Mouse (Mus musculus) kidney, postnatal 0 days (tissue): Measurements from ENCODE around the gene Tagln2. TPM values are rescaled to one million over a fixed set of nuclear protein-coding genes. Genes with fewer than 3 reads are reported as not detected.

Experiments
- ATAC-seq: fragments of 200-750 bp; cut with Nextera tagmentation; replicated peaks from 2 replicates; pipeline ENCODE4 v1.8.0; 2017; ENCODE audit warnings: low read depth, moderate number of reproducible peaks, moderate TSS enrichment, moderate library complexity; ENCODE audit not compliant: low FRiP score
- DNase-seq: peaks from one replicate; pipeline ENCODE4 v3.0.0-alpha.2; 2016; ENCODE audit warnings: low spot score
- H3K27ac ChIP-seq: fragments of 300-500 bp; sonication (generic); 2 replicates; pipeline ENCODE4 v1.5.1; 2014; ENCODE audit warnings: mild to moderate bottlenecking
- H3K27me3 ChIP-seq: fragments of 300-500 bp; sonication (generic); 2 replicates; pipeline ENCODE4 v1.6.1; 2014; ENCODE audit warnings: low read length, mixed read lengths; ENCODE audit not compliant: insufficient read depth
- H3K36me3 ChIP-seq: fragments of 300-500 bp; sonication (generic); 2 replicates; pipeline ENCODE4 v1.6.1; 2014; ENCODE audit warnings: low read length, mixed read lengths; ENCODE audit not compliant: insufficient read depth
- H3K4me1 ChIP-seq: fragments of 300-500 bp; sonication (generic); replicated peaks from 2 replicates; pipeline ENCODE4 v1.6.1; 2014; ENCODE audit warnings: antibody characterized with exemption, low read length, mixed read lengths; ENCODE audit not compliant: insufficient read depth
- H3K4me2 ChIP-seq: fragments of 300-500 bp; sonication (generic); 2 replicates; pipeline ENCODE4 v1.6.1; 2014; ENCODE audit warnings: mild to moderate bottlenecking, low read length, moderate library complexity, mixed read lengths
- H3K4me3 ChIP-seq: fragments of 300-500 bp; sonication (generic); replicated peaks from 2 replicates; pipeline ENCODE4 v1.5.1; 2014; ENCODE audit warnings: low read depth, low read length
- H3K9ac ChIP-seq: fragments of 300-500 bp; sonication (generic); 2 replicates; pipeline ENCODE4 v1.6.1; 2014; ENCODE audit warnings: low read depth, low read length
- H3K9me3 ChIP-seq: fragments of 300-500 bp; sonication (generic); replicated peaks from 2 replicates; pipeline ENCODE4 v1.6.1; 2016; ENCODE audit warnings: low read length, inconsistent platforms, mixed read lengths
- CTCF ChIP-seq: IDR thresholded peaks from 2 replicates; pipeline ENCODE4 v1.5.1; 2016; ENCODE audit warnings: antibody characterized with exemption, low read depth, mild to moderate bottlenecking, moderate library complexity
- WGBS: fragments of 180-500 bp; shearing (Covaris S2); extraction: QIAGEN DNeasy Blood & Tissue Kit; methylation state at CpG from one replicate; pipeline ENCODE4 v1.1.7; 2014; 5-methylcytosine and 5-hydroxymethylcytosine counted together
- polyA plus RNA-seq: library from polyadenylated mRNA; unstranded; fragments of >200 nt; fragmentation: Nextera tagmentation; extraction: Ambion mirVana; gene quantifications from 2 replicates; pipeline ENCODE4 v1.2.1, GENCODE M21; 2015

Gene Tagln2
- polyA plus RNA-seq, 1 experiment from 2014 or later, result 225 TPM

- WGBS, result 52% methylated on average over 23 of the region's 23 CpGs
- Histone ChIP-seq H3K4me2 (no peak overlapping the region), H3K36me3 (no peaks in the 10 kb centered on the region), H3K27ac (0 out of 2 replicates have a peak overlapping the region, but pooled peaks have one; percentile 9), H3K27me3 (no peaks in the 10 kb centered on the region), H3K4me1 (peaks cover 3% of the 10 kb centered on the region), H3K9ac (no peak overlapping the region), H3K4me3 (no peak overlapping the region), H3K9me3 (no peaks in the 10 kb centered on the region)
- ATAC-seq (no peak), DNase-seq (no peak)
- no peak for TF ChIP-seq CTCF
These were observed 26.7 kb downstream of the Tagln2 start for GRCm38 (mm10) chr1:172526380-172527081.

DNA sequence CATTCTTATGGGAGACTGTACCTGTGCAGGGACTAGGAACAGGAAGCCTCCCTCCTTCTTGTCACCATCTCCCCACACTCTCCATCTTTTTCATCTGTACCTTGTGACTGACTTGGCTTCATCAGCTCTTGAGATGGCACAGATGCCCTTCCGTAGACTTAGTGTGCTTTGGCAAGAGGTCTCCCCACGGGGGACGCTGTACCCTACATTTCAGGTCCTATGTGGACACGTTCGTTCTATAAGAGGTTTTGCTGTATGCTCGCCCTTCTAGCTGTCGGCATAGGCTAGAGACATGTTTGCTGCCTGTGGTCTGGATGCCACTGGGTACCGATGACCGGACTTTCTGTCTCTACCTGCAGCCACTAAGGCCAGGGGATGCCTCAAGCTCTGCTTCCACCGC, 27.6 kb downstream of the Tagln2 start:
- peaks cover 7% of the 10 kb centered on the region for H3K4me1 ChIP-seq
- TF ChIP-seq CTCF, result no peak
- no peak overlapping the region for H3K27ac ChIP-seq
- no peak for DNase-seq
- ATAC-seq, result no peak
- 93% methylated on average over 10 of the region's 10 CpGs for WGBS
- H3K9ac ChIP-seq, result no peak overlapping the region
- H3K36me3 ChIP-seq, result no peaks in the 10 kb centered on the region
- H3K27me3 ChIP-seq, result no peaks in the 10 kb centered on the region
- no peaks in the 10 kb centered on the region for H3K9me3 ChIP-seq
- no peak overlapping the region for H3K4me3 ChIP-seq
- no peak overlapping the region for H3K4me2 ChIP-seq

DNA sequence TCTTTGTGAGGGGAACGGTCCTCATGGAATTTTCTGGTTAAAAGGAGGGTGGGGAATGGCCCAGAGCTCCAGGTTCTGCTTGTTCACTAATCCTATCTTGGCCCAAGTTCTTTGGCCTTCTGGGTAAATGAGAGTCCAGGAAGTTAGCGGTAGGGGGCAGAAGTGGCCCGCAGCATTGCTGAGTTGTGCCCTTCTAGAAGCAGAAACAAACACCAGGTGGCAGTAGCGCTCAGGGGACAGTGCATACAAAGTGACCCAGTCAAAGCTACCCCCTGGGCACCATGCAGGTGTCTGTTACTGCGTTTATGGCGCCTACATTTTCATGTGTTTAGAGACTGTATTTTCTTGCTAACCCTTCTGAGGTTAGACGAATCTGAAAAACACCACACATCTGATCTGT, 28.9 kb downstream of the Tagln2 start:
- DNase-seq (peak; percentile 96), ATAC-seq (peak; percentile 85)
- H3K9me3 ChIP-seq, result no peaks in the 10 kb centered on the region
- no peak overlapping the region for H3K27ac ChIP-seq
- no peaks in the 10 kb centered on the region for H3K27me3 ChIP-seq
- no peak overlapping the region for H3K9ac ChIP-seq
- 4% methylated on average over 7 of the region's 7 CpGs for WGBS
- TF ChIP-seq CTCF, result peak; percentile 100
- H3K4me1 ChIP-seq, result peaks cover 12% of the 10 kb centered on the region
- no peaks in the 10 kb centered on the region for H3K36me3 ChIP-seq
- H3K4me2 ChIP-seq, result no peak overlapping the region
- no peak overlapping the region for H3K4me3 ChIP-seq

DNA sequence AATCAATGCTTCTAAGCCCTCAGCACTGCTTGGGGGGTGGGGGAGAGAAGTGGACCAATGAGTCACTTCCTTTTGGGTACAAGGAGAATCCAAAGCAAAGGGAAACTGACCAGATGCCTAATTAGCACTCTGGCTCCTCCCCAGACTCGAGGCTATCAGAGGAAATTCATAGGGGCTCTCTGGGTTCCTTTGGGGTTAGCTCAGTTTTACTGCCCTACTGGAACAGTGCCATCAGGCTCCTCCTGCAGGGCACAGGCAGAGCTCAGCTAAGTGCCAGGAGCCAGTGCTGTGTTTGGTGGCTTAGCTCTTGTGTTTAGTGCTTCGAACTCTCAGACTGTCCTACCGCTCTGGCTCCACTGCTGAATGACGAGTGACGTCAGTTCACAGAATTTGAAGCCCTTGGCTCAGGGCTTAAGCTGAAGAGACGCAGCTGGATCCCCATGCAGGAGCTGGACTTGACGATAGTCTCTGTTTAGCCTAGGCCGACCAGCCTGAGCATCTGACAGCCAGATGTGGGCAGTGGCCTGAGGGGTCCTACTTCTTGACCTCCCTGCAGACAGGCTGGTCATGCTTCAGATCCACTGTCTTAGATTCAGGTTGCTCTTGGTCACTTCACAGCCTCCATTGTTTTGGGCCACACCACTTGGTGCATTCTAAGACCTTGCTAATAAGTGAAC, 30.8 kb downstream of the Tagln2 start:
- no peak overlapping the region for H3K27ac ChIP-seq
- no peak overlapping the region for H3K9ac ChIP-seq
- DNase-seq, result no peak
- H3K4me1 ChIP-seq, result peaks cover 12% of the 10 kb centered on the region; the same call in 1 of the 2 replicates
- no peaks in the 10 kb centered on the region for H3K9me3 ChIP-seq
- no peak overlapping the region for H3K4me3 ChIP-seq
- H3K36me3 ChIP-seq, result no peaks in the 10 kb centered on the region
- no peak for ATAC-seq
- 24% methylated on average over 8 of the region's 8 CpGs for WGBS
- no peak overlapping the region for H3K4me2 ChIP-seq
- no peaks in the 10 kb centered on the region for H3K27me3 ChIP-seq
- TF ChIP-seq CTCF, result no peak

GRCm38 (mm10) chr1:172532551-172532950, 32.7 kb downstream of the Tagln2 start:
- peaks cover 12% of the 10 kb centered on the region; the same call in 1 of the 2 replicates for H3K4me1 ChIP-seq
- no peaks in the 10 kb centered on the region for H3K9me3 ChIP-seq
- WGBS, result 2% methylated on average over 13 of the region's 13 CpGs
- TF ChIP-seq CTCF, result no peak
- H3K27me3 ChIP-seq, result no peaks in the 10 kb centered on the region
- H3K9ac ChIP-seq, result peak overlapping the region; percentile 24; the same call in 1 of the 2 replicates
- H3K4me2 ChIP-seq, result peak overlapping the region; percentile 49
- H3K27ac ChIP-seq, result no peak overlapping the region
- no peaks in the 10 kb centered on the region for H3K36me3 ChIP-seq
- H3K4me3 ChIP-seq, result peak overlapping the region; percentile 24; the same call in 1 of the 2 replicates
- ATAC-seq, result peak; percentile 49
- DNase-seq, result peak; percentile 84

- H3K27ac ChIP-seq, result no peak overlapping the region
- H3K4me1 ChIP-seq, result peaks cover 12% of the 10 kb centered on the region; the same call in 1 of the 2 replicates
- ATAC-seq, result no peak
- TF ChIP-seq CTCF, result no peak
- DNase-seq, result no peak
- no peak overlapping the region for H3K4me3 ChIP-seq
- WGBS, result 85% methylated on average over 16 of the region's 16 CpGs
- H3K36me3 ChIP-seq, result no peaks in the 10 kb centered on the region
- no peak overlapping the region for H3K9ac ChIP-seq
- H3K4me2 ChIP-seq, result no peak overlapping the region
- no peaks in the 10 kb centered on the region for H3K9me3 ChIP-seq
- no peaks in the 10 kb centered on the region for H3K27me3 ChIP-seq
These were observed 35.3 kb downstream of the Tagln2 start for GRCm38 (mm10) chr1:172535116-172535515.
